Mouse (Mus musculus) lung, adult 10 weeks (tissue): ENCODE data around the gene Adgrg3. TPM values are rescaled to one million over a fixed set of nuclear protein-coding genes. Genes with fewer than 3 reads are reported as not detected.

ENCODE experiments used
- polyA plus RNA-seq: library from polyadenylated mRNA; stranded (reverse); fragments of 350-450 nt; fragmentation: Illumina TruSeq; extraction: RNeasy Lipid Tissue Mini Kit (QIAGEN cat#74804); gene quantifications from one replicate; pipeline ENCODE4 v1.2.3, GENCODE M21; 2014; ENCODE audit warnings: low read depth, low replicate concordance; ENCODE audit not compliant: insufficient read depth

Gene Adgrg3
- polyA plus RNA-seq, result 2.0 TPM

DNA sequence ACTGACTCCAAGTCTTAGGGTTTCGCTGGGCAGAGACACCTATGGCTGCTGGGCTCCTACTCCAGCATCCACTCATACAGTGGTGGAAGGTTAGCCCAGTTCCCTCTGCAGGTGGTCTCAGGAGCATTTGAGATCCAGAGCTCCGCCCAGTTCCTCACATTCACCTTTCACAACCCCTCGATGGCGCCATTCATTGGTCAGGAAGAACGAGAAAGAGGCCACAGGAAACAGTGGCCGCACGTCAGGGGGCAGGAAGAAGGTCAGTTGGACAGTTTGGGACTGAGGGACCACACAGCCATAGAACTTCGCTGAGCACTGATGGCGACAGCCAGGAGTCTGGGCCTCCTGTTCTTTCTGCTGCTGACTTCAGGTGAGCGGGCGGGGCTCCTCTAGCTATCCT lies at the start of gene Adgrg3:
Gene Adgrg3, plus strand, starts transcription at position 242 of the 400 bp plus-strand sequence.

DNA sequence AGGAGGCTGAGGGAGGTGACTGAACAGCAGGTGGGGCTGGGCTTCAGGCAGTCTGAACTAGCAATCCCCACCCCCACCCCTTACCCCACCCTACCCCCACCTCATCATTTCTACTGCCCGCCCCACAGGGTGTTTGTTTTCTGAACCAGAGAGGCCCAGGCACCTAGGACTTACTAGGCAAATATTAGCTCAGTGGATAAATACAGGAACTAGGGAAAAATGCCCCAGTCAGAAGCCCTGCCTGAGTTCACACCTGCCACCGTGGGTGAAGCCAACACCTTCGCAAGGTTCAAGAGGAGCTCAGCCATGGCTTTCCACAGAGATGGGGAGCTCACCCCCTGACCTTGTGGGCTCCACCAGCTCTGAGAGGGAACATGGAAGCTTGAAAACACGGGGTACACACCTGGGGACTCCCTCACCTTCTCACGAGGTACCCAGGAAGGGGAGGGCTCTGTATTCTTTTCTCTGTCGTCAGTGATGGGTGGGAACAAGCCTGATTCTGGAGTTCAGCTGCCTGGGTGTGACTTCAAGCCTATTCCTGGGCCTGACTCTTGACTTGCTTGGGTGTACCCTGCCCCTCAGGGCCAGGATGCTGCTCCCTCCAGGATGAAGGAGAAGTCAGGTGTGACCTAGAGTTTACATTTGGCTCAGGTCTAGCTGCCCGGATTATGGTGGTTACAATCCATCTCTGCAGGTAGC lies 42.9 kb upstream of the Adgrg3 start, which contains the start of gene Adgrg1:
Gene Adgrg1, plus strand, starts transcription at position 285 of the 699 bp plus-strand sequence.

GRCm38 (mm10) chr8:95054927-95055510 lies 37.5 kb downstream of the Adgrg3 start, which contains the start of gene Drc7:
Drc7 (plus strand) TSS chr8:95055103.

DNA sequence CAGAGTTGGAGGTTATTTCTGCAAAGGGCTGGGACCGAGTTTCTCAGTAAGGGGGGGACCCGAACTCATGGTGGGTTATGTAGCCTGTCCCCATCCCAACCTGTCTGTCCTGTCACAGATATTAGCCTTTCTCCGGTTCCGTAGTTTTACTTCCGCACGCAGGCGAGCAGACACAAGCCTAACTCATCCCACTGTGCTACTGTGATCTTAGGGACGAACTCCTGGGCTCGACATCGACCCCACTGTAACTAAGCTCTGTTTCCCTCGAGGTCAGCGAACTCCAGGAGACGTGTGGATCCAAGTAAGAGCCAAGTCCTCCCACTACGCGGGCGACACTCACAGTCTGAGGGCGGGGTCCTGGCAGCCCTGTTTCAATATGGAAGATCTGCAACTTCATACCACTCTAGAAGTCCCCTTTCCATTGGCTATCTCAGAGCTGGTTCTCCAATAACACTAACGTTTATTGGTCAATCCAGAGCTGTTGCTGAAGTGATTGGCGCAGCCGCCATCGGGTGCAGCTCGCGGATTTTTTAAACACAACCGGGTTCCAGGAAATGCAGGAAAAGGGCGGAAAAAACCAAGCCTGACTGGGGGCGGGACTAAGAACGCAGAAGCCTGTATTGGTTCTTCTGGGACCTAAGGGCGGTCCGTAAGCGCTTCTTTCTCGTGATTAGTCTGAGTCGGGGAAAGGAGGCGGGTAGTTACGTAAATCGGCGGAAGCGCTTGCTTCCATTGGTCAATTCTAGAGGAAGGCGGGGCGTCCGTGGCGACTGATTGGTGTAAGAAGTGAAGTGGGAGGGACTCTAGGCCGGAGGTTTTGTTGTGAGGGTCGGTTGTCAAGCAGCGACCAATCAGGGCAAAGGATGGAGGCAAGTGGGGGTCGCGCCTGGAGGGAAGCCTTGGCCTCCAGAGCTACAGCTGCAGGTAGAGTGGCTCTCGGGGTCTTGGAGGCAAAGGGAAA lies 63.2 kb downstream of the Adgrg3 start, which contains the start of gene Katnb1:
Gene Katnb1, plus strand, starts transcription at position 806 of the 961 bp plus-strand sequence.

Other genes with a start within 250 kb of the Adgrg3 start
- 18.1 TPM for gene Cx3cl1, start 245.7 kb upstream of the Adgrg3 start, polyA plus RNA-seq
- 29.6 TPM for gene Ccl17, start 207.2 kb upstream of the Adgrg3 start, polyA plus RNA-seq
- 32.7 TPM for gene Coq9, start 179.4 kb upstream of the Adgrg3 start, polyA plus RNA-seq
- 22.1 TPM for gene Ciapin1, start 179.3 kb upstream of the Adgrg3 start, polyA plus RNA-seq
- gene Polr2c, start 160.2 kb upstream of the Adgrg3 start, polyA plus RNA-seq, result 60.7 TPM
- gene Dok4, start 141.4 kb upstream of the Adgrg3 start, polyA plus RNA-seq, result 21.7 TPM
- gene Ccdc102a, start 99.6 kb upstream of the Adgrg3 start, polyA plus RNA-seq, result 8.3 TPM
- 1.3 TPM for gene Adgrg5, start 94.0 kb upstream of the Adgrg3 start, polyA plus RNA-seq
- gene Adgrg1, start 42.9 kb upstream of the Adgrg3 start, polyA plus RNA-seq, result 29.7 TPM
- 8.8 TPM for gene Drc7, start 37.4 kb downstream of the Adgrg3 start, polyA plus RNA-seq
- gene Katnb1, start 63.5 kb downstream of the Adgrg3 start, polyA plus RNA-seq, result 5.5 TPM
- gene Kifc3, start 185.1 kb downstream of the Adgrg3 start, polyA plus RNA-seq, result 36.8 TPM